Mouse (Mus musculus) B cell, adult 2 months (primary cell): ENCODE measurements around the gene Cenpv.
A peak's percentile ranks its signal among the peaks of the same experiment; 100 is the strongest.
"Not testable (repeated sequence)": the region's sequence is repeated elsewhere in the genome, so short reads cannot be mapped to it uniquely, and the experiment has no call there.

Experiments
- DNase-seq, 2 experiments: peaks; one replicate each; pipeline ENCODE4 v3.0.0; 2022

The Cenpv gene

GRCm38 (mm10) chr11:62553186-62553585 is 14.1 kb upstream of the Cenpv start:
- peak in 1 of 2 experiments; percentile 10 for DNase-seq

- DNase-seq = peak; percentile 88 to 91
These were observed 12.4 kb upstream of the Cenpv start for GRCm38 (mm10) chr11:62551226-62552119.

GRCm38 (mm10) chr11:62550727-62551225 is 11.7 kb upstream of the Cenpv start, which contains the start of gene Ubb:
Ubb (plus strand) TSS chr11:62551171.
- DNase-seq = peak; percentile 97

GRCm38 (mm10) chr11:62550227-62550685 is 11.2 kb upstream of the Cenpv start:
- DNase-seq = peak; percentile 62 to 64

GRCm38 (mm10) chr11:62549782-62550181 is 10.7 kb upstream of the Cenpv start:
- peak; percentile 22 to 26 for DNase-seq

GRCm38 (mm10) chr11:62543991-62544390 is 4.9 kb upstream of the Cenpv start:
- peak in 1 of 2 experiments; percentile 14 for DNase-seq

- DNase-seq = no peak
These were observed 2.5 kb upstream of the Cenpv start for GRCm38 (mm10) chr11:62541581-62541980.

GRCm38 (mm10) chr11:62540969-62541368 is 1.9 kb upstream of the Cenpv start:
- no peak for DNase-seq

- no peak for DNase-seq
These were observed 1.1 kb upstream of the Cenpv start for GRCm38 (mm10) chr11:62540167-62540566.

- peak; percentile 53 to 63 for DNase-seq
These were observed 556 bp downstream of the Cenpv start for GRCm38 (mm10) chr11:62538321-62539088.

- no peak for DNase-seq
These were observed 1.5 kb downstream of the Cenpv start for GRCm38 (mm10) chr11:62537590-62537989.

- no peak for DNase-seq
These were observed 2.0 kb downstream of the Cenpv start for GRCm38 (mm10) chr11:62537089-62537488.

GRCm38 (mm10) chr11:62522283-62522682 is 16.8 kb downstream of the Cenpv start:
- no peak for DNase-seq

GRCm38 (mm10) chr11:62518991-62519390 is 20.1 kb downstream of the Cenpv start:
- DNase-seq = no peak

- no peak for DNase-seq
These were observed 25.8 kb downstream of the Cenpv start for GRCm38 (mm10) chr11:62513311-62513710.

- no peak for DNase-seq
These were observed 26.5 kb downstream of the Cenpv start for GRCm38 (mm10) chr11:62512529-62513080.

- DNase-seq = no peak
These were observed 27.4 kb downstream of the Cenpv start for GRCm38 (mm10) chr11:62511444-62512202.

- no peak for DNase-seq
These were observed 28.1 kb downstream of the Cenpv start for GRCm38 (mm10) chr11:62510956-62511355.

GRCm38 (mm10) chr11:62509571-62509970 is 29.5 kb downstream of the Cenpv start:
- no peak for DNase-seq

- DNase-seq = not testable (repeated sequence)
These were observed 30.2 kb downstream of the Cenpv start for GRCm38 (mm10) chr11:62508816-62509215.

GRCm38 (mm10) chr11:62508365-62508764 is 30.7 kb downstream of the Cenpv start:
- DNase-seq = not testable (repeated sequence)

- DNase-seq = no peak
These were observed 31.4 kb downstream of the Cenpv start for GRCm38 (mm10) chr11:62507683-62508082.
